Mouse (Mus musculus): ENCODE results near the gene Rab3c. TPM values are rescaled to one million over a fixed set of nuclear protein-coding genes. Genes with fewer than 3 reads are reported as not detected.

The Rab3c gene
- total and polyA plus RNA-seq, 3 experiments: not detected

DNA sequence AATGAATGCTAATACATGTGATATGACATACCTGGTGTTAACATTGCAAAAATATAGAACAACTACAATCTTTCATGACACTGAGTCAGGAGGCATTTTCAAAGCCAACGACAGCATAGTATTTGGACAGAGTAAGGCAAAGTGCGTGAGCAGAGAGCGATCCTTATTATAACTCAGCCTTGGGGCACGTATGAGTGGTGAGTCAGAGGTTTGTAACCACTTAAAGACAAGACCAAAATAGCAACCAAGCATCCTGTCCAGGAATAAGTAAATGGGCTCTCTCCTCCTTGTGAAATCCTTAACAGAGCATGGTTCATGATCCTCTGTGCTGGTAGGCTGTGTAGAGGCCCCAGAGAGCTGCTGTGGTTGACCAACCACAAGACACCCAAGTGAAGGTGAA, 50.8 kb downstream of the Rab3c start:
- Histone ChIP-seq H3K4me1 (ENCODE audit: control insufficient read depth in 1 of 2, insufficient read depth in 2 of 2) (no peaks in the 10 kb centered on the region), H3K4me3 (replicated peaks in 1 of 3; ENCODE audit: low read depth in 2 of 3, low read length in 2 of 3, poor library complexity in 1 of 3) (no peak overlapping the region), H3K79me2 (replicated peaks; ENCODE audit: control insufficient read depth, extremely low read depth, insufficient read depth, poor library complexity, severe bottlenecking) (no peaks in the 10 kb centered on the region), H3K27me3 (replicated peaks) (no peaks in the 10 kb centered on the region), H3K4me2 (ENCODE audit: insufficient read depth, low read depth, poor library complexity, severe bottlenecking) (no peak overlapping the region), H3K36me3 (replicated peaks in 1 of 2; ENCODE audit: control insufficient read depth in 1 of 2, insufficient read depth in 1 of 2, low read length in 1 of 2) (no peaks in the 10 kb centered on the region), H3K9me3 (replicated peaks; ENCODE audit: low read length) (peaks cover 20% of the 10 kb centered on the region), H3K9ac (ENCODE audit: insufficient read depth, low read depth) (no peak overlapping the region), H3K27ac (ENCODE audit: insufficient read depth, low read depth) (no peak overlapping the region)
- in situ Hi-C loops (cut with MboI; ENCODE audit: low pct_ligation_motif_present, low pct_unique_long_range_greater_than_20kb, low sequenced_read_pairs): no loop called here
- DNase-seq (ENCODE audit: extremely low read depth): no peak
- no peak for TF ChIP-seq USF1 (IDR thresholded peaks at IDR 0.05; ENCODE audit: low read depth, low read length)
- no peak for TF ChIP-seq POLR2AphosphoS2 (IDR thresholded peaks at IDR 0.05; ENCODE audit: low read depth, low read length)
- no peak for TF ChIP-seq RCOR1 (conservative IDR thresholded peaks at IDR 0.05; ENCODE audit: low read depth, low read length)
- no peak for TF ChIP-seq GABPA (IDR thresholded peaks at IDR 0.05; ENCODE audit: insufficient replicate concordance, low read depth, low read length)
- no peak for TF ChIP-seq CHD2 (IDR thresholded peaks at IDR 0.05; ENCODE audit: low read length)
- no peak for TF ChIP-seq POLR2A (IDR thresholded peaks at IDR 0.05; ENCODE audit: low read depth, low read length)
- TF ChIP-seq ZNF384 (IDR thresholded peaks at IDR 0.05; ENCODE audit: low read depth, low read length): no peak
- TF ChIP-seq JUN (IDR thresholded peaks at IDR 0.05; ENCODE audit: insufficient read depth, low read depth, low read length): no peak
- TF ChIP-seq CTCF (conservative IDR thresholded peaks at IDR 0.05 in 1 of 2, IDR thresholded peaks at IDR 0.05 in 1 of 2; ENCODE audit: low read depth in 2 of 2, low read length in 2 of 2): no peak
- no peak for TF ChIP-seq IRF4 (IDR thresholded peaks at IDR 0.05; ENCODE audit: low read depth, low read length)
- no peak for TF ChIP-seq ELF1 (IDR thresholded peaks at IDR 0.05; ENCODE audit: low read depth, low read length)
- no peak for TF ChIP-seq NRF1 (IDR thresholded peaks at IDR 0.05; ENCODE audit: low read depth, low read length)
- dilution Hi-C loops (cut with MboI; ENCODE audit: extremely low pct_ligation_motif_present, extremely low pct_unique_long_range_greater_than_20kb, low sequenced_read_pairs): no loop called here

DNA sequence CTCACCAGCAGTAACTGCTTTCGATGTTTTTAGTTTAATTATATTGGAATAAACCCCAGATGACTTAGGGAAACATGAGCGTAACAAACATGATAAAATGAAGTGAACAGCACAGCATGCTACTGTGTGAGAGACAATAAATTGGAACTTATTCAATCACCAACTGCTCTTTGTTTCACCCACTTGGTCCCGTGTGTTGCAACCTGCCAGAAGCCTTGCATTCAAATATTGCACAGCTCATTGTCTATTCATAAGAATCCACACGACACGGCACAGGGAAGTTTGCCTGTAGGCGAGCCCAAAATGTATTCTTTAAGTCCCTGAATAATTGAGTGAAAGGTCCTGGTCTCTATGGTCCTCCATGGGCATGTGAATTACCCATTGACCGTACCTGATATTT, 61.6 kb downstream of the Rab3c start:
- DNase-seq (ENCODE audit: extremely low read depth): no peak
- dilution Hi-C loops (cut with MboI; ENCODE audit: extremely low pct_ligation_motif_present, extremely low pct_unique_long_range_greater_than_20kb, low sequenced_read_pairs): no loop called here
- Histone ChIP-seq H3K4me3 (replicated peaks in 1 of 3; ENCODE audit: low read depth in 2 of 3, low read length in 2 of 3, poor library complexity in 1 of 3) (no peak overlapping the region), H3K9me3 (replicated peaks; ENCODE audit: low read length) (peaks cover 5% of the 10 kb centered on the region), H3K9ac (ENCODE audit: insufficient read depth, low read depth) (no peak overlapping the region), H3K27me3 (replicated peaks) (no peaks in the 10 kb centered on the region), H3K4me2 (ENCODE audit: insufficient read depth, low read depth, poor library complexity, severe bottlenecking) (no peak overlapping the region), H3K79me2 (replicated peaks; ENCODE audit: control insufficient read depth, extremely low read depth, insufficient read depth, poor library complexity, severe bottlenecking) (no peaks in the 10 kb centered on the region), H3K36me3 (replicated peaks in 1 of 2; ENCODE audit: control insufficient read depth in 1 of 2, insufficient read depth in 1 of 2, low read length in 1 of 2) (no peaks in the 10 kb centered on the region), H3K4me1 (ENCODE audit: control insufficient read depth in 1 of 2, insufficient read depth in 2 of 2) (no peaks in the 10 kb centered on the region), H3K27ac (ENCODE audit: insufficient read depth, low read depth) (no peak overlapping the region)
- in situ Hi-C loops (cut with MboI; ENCODE audit: low pct_ligation_motif_present, low pct_unique_long_range_greater_than_20kb, low sequenced_read_pairs): no loop called here
- no peak for TF ChIP-seq RCOR1 (conservative IDR thresholded peaks at IDR 0.05; ENCODE audit: low read depth, low read length)
- no peak for TF ChIP-seq MAX (IDR thresholded peaks at IDR 0.05; ENCODE audit: low read length)
- TF ChIP-seq TCF12 (IDR thresholded peaks at IDR 0.05; ENCODE audit: low read depth, low read length): no peak
- no peak for TF ChIP-seq ZKSCAN1 (IDR thresholded peaks at IDR 0.05; ENCODE audit: borderline replicate concordance, low read depth, low read length)
- TF ChIP-seq PAX5 (IDR thresholded peaks at IDR 0.05; ENCODE audit: low read length): no peak
- no peak for TF ChIP-seq JUND (conservative IDR thresholded peaks at IDR 0.05; ENCODE audit: low read depth, low read length)
- TF ChIP-seq SIN3A (IDR thresholded peaks at IDR 0.05; ENCODE audit: low read length): no peak
- no peak for TF ChIP-seq CTCF (conservative IDR thresholded peaks at IDR 0.05 in 1 of 2, IDR thresholded peaks at IDR 0.05 in 1 of 2; ENCODE audit: low read depth in 2 of 2, low read length in 2 of 2)
- no peak for TF ChIP-seq IRF4 (IDR thresholded peaks at IDR 0.05; ENCODE audit: low read depth, low read length)
- TF ChIP-seq ZC3H11A (IDR thresholded peaks at IDR 0.05; ENCODE audit: low read depth, low read length): no peak
- TF ChIP-seq ZNF384 (IDR thresholded peaks at IDR 0.05; ENCODE audit: low read depth, low read length): no peak
- no peak for TF ChIP-seq KAT2A (IDR thresholded peaks at IDR 0.05; ENCODE audit: insufficient replicate concordance, low read length)
- TF ChIP-seq UBTF (IDR thresholded peaks at IDR 0.05; ENCODE audit: low read depth, low read length): no peak
- TF ChIP-seq MEF2A (IDR thresholded peaks at IDR 0.05; ENCODE audit: borderline replicate concordance, low read depth, low read length): no peak
